Mouse (Mus musculus): ENCODE results near the gene Fbxo11. TPM values are rescaled to one million over a fixed set of nuclear protein-coding genes. Genes with fewer than 3 reads are reported as not detected.

Fbxo11 gene
- 24.4 and 25.6 TPM in 2 replicates for polyA plus RNA-seq (2015; fragmentation: Nextera tagmentation; extraction: Ambion mirVana)

GRCm38 (mm10) chr17:88065031-88065800 lies at the start of gene Fbxo11:
Gene Fbxo11 (minus strand): TSS chr17:88065291.

GRCm38 (mm10) chr17:87974629-87975228 lies 90.4 kb downstream of the Fbxo11 start, which contains the start of gene Msh6:
Gene Msh6 (plus strand): TSS chr17:87975062.

Other genes with a start within 250 kb of the Fbxo11 start
- gene Rpl36-ps4, start 144.3 kb downstream of the Fbxo11 start, polyA plus RNA-seq (2015; fragmentation: Nextera tagmentation; extraction: Ambion mirVana): not detected in 2 replicates
- 14.5 and 15.7 TPM in 2 replicates for gene Msh6, start 90.2 kb downstream of the Fbxo11 start, polyA plus RNA-seq (2015; fragmentation: Nextera tagmentation; extraction: Ambion mirVana)

Measured in neural tube, postnatal 0 days (tissue).